Mouse (Mus musculus): Measurements from ENCODE around the gene Car3.

GRCm38 (mm10) chr3:14865941-14866340 is 2.6 kb downstream of the Car3 start:
- no peak for TF ChIP-seq CTCF (IDR thresholded peaks at IDR 0.05; ENCODE audit: borderline replicate concordance, control insufficient read depth, extremely low read depth, insufficient read depth, low read length, poor library complexity)
- no peak for TF ChIP-seq POLR2A (IDR thresholded peaks at IDR 0.05; ENCODE audit: control insufficient read depth, extremely low read depth, insufficient read depth, low read length, poor library complexity)

Measured in thymus, adult 2 months (tissue).